Mouse (Mus musculus) ovary, adult 2 months (tissue): ENCODE measurements around the gene Erich3. TPM values are rescaled to one million over a fixed set of nuclear protein-coding genes. Genes with fewer than 3 reads are reported as not detected.

ENCODE experiments used
- polyA plus RNA-seq: library from polyadenylated mRNA; depleted of rRNA; stranded (reverse); fragments of >200 nt; gene quantifications from 2 replicates; pipeline ENCODE4 v1.2.3, GENCODE M21; 2012; rRNA removed

The Erich3 gene
- polyA plus RNA-seq, result 1.0 and 1.2 TPM in 2 replicates

GRCm38 (mm10) chr3:154663545-154663944 is at the start of gene Erich3:
Erich3 (plus strand) TSS chr3:154663859.

Other genes with a start within 250 kb of the Erich3 start
- 6.2 and 8.3 TPM in 2 replicates for gene Cryz, start 67.1 kb upstream of the Erich3 start, polyA plus RNA-seq
- 7.3 and 16.1 TPM in 2 replicates for gene Tyw3, start 66.8 kb upstream of the Erich3 start, polyA plus RNA-seq